Mouse (Mus musculus): ENCODE results near the gene Yipf3. TPM values are rescaled to one million over a fixed set of nuclear protein-coding genes. Genes with fewer than 3 reads are reported as not detected.

Gene Yipf3
- 78.4 and 89.3 TPM in 2 replicates for polyA plus RNA-seq (2015; fragmentation: Nextera tagmentation; extraction: Ambion mirVana)

GRCm38 (mm10) chr17:46247512-46248188, at the start of gene Yipf3, which contains the start of gene Polr1c:
Gene Yipf3 (plus strand): TSS chr17:46248080.
Gene Polr1c (minus strand): TSS chr17:46248054.
- H3K4me3 ChIP-seq (ENCODE audit: low read length) = peak within 1 kb of the TSS; percentile 85
- H3K9ac ChIP-seq (ENCODE audit: low read length) = peak within 1 kb of the TSS; percentile 90
- H3K27ac ChIP-seq (ENCODE audit: low read length) = peak within 1 kb of the TSS; percentile 72
- H3K4me2 ChIP-seq (ENCODE audit: low read depth, low read length) = peak within 1 kb of the TSS; percentile 94
- ATAC-seq (replicated peaks; ENCODE audit: extremely low read depth, insufficient read depth, low FRiP score) = peak; percentile 92
- WGBS = under 1% methylated on average over 53 of the region's 53 CpGs
- peaks cover 53% of the 10 kb centered on the region for H3K36me3 ChIP-seq (ENCODE audit: control insufficient read depth, insufficient read depth)
- peaks cover 21% of the 10 kb centered on the region for H3K4me1 ChIP-seq (ENCODE audit: control insufficient read depth, insufficient read depth, low read length)
- no peaks in the 10 kb centered on the region for H3K27me3 ChIP-seq (ENCODE audit: control insufficient read depth, insufficient read depth, low read length)
- no peaks in the 10 kb centered on the region for H3K9me3 ChIP-seq (replicated peaks; ENCODE audit: control insufficient read depth, low read length)

GRCm38 (mm10) chr17:46201151-46201550, 46.7 kb upstream of the Yipf3 start:
- Histone ChIP-seq H3K4me2 (ENCODE audit: low read depth, low read length) (peak overlapping the region; percentile 72), H3K4me3 (ENCODE audit: low read length) (peak overlapping the region; percentile 95), H3K27ac (ENCODE audit: low read length) (no peak overlapping the region), H3K9ac (ENCODE audit: low read length) (peak overlapping the region; percentile 88), H3K36me3 (ENCODE audit: control insufficient read depth, insufficient read depth) (peaks cover 34% of the 10 kb centered on the region), H3K9me3 (replicated peaks; ENCODE audit: control insufficient read depth, low read length) (no peaks in the 10 kb centered on the region), H3K4me1 (ENCODE audit: control insufficient read depth, insufficient read depth, low read length) (peaks cover 30% of the 10 kb centered on the region), H3K27me3 (ENCODE audit: control insufficient read depth, insufficient read depth, low read length) (no peaks in the 10 kb centered on the region)
- no peak for ATAC-seq (replicated peaks; ENCODE audit: extremely low read depth, insufficient read depth, low FRiP score)
- WGBS = 56% methylated on average over 6 of the region's 6 CpGs

GRCm38 (mm10) chr17:46202421-46203071, 45.3 kb upstream of the Yipf3 start, which contains the start of the genes Polh and Xpo5:
Gene Polh (minus strand): TSS chr17:46202645.
Gene Xpo5 (plus strand): TSS chr17:46202782.
- Histone ChIP-seq H3K4me3 (ENCODE audit: low read length) (peak within 1 kb of the TSS; percentile 95), H3K27me3 (ENCODE audit: control insufficient read depth, insufficient read depth, low read length) (no peaks in the 10 kb centered on the region), H3K4me2 (ENCODE audit: low read depth, low read length) (peak within 1 kb of the TSS; percentile 92), H3K9me3 (replicated peaks; ENCODE audit: control insufficient read depth, low read length) (no peaks in the 10 kb centered on the region), H3K4me1 (ENCODE audit: control insufficient read depth, insufficient read depth, low read length) (peaks cover 30% of the 10 kb centered on the region), H3K36me3 (ENCODE audit: control insufficient read depth, insufficient read depth) (peaks cover 36% of the 10 kb centered on the region), H3K9ac (ENCODE audit: low read length) (peak within 1 kb of the TSS; percentile 93), H3K27ac (ENCODE audit: low read length) (peak within 1 kb of the TSS; percentile 91)
- peak; percentile 94 for ATAC-seq (replicated peaks; ENCODE audit: extremely low read depth, insufficient read depth, low FRiP score)
- WGBS = under 1% methylated on average over 66 of the region's 66 CpGs

GRCm38 (mm10) chr17:46203078-46203477, 44.8 kb upstream of the Yipf3 start:
- Histone ChIP-seq H3K4me1 (ENCODE audit: control insufficient read depth, insufficient read depth, low read length) (peaks cover 30% of the 10 kb centered on the region), H3K36me3 (ENCODE audit: control insufficient read depth, insufficient read depth) (peaks cover 37% of the 10 kb centered on the region), H3K9ac (ENCODE audit: low read length) (peak overlapping the region; percentile 93), H3K27me3 (ENCODE audit: control insufficient read depth, insufficient read depth, low read length) (no peaks in the 10 kb centered on the region), H3K4me3 (ENCODE audit: low read length) (peak overlapping the region; percentile 95), H3K4me2 (ENCODE audit: low read depth, low read length) (peak overlapping the region; percentile 92), H3K27ac (ENCODE audit: low read length) (peak overlapping the region; percentile 64), H3K9me3 (replicated peaks; ENCODE audit: control insufficient read depth, low read length) (no peaks in the 10 kb centered on the region)
- WGBS = under 1% methylated on average over 20 of the region's 20 CpGs
- ATAC-seq (replicated peaks; ENCODE audit: extremely low read depth, insufficient read depth, low FRiP score) = peak; percentile 23; the same call in 1 of the 2 replicates

- Histone ChIP-seq H3K4me1 (ENCODE audit: control insufficient read depth, insufficient read depth, low read length) (peaks cover 17% of the 10 kb centered on the region), H3K27me3 (ENCODE audit: control insufficient read depth, insufficient read depth, low read length) (no peaks in the 10 kb centered on the region)
These were observed 41.2 kb upstream of the Yipf3 start for GRCm38 (mm10) chr17:46206676-46207075.

GRCm38 (mm10) chr17:46210550-46210949, 37.3 kb upstream of the Yipf3 start:
- no peaks in the 10 kb centered on the region for H3K4me1 ChIP-seq (ENCODE audit: control insufficient read depth, insufficient read depth, low read length)
- H3K4me2 ChIP-seq (ENCODE audit: low read depth, low read length) = no peak overlapping the region
- no peaks in the 10 kb centered on the region for H3K27me3 ChIP-seq (ENCODE audit: control insufficient read depth, insufficient read depth, low read length)
- no peak overlapping the region for H3K4me3 ChIP-seq (ENCODE audit: low read length)
- H3K27ac ChIP-seq (ENCODE audit: low read length) = no peak overlapping the region
- 82% methylated on average over 3 of the region's 3 CpGs for WGBS
- H3K9ac ChIP-seq (ENCODE audit: low read length) = no peak overlapping the region
- H3K9me3 ChIP-seq (replicated peaks; ENCODE audit: control insufficient read depth, low read length) = no peaks in the 10 kb centered on the region
- peaks cover 67% of the 10 kb centered on the region for H3K36me3 ChIP-seq (ENCODE audit: control insufficient read depth, insufficient read depth)
- no peak for ATAC-seq (replicated peaks; ENCODE audit: extremely low read depth, insufficient read depth, low FRiP score)

More at GRCm38 (mm10) chr17:46206676-46207075, 41.2 kb upstream of the Yipf3 start:
- no peaks in the 10 kb centered on the region for H3K9me3 ChIP-seq (replicated peaks; ENCODE audit: control insufficient read depth, low read length)
- no peak overlapping the region for H3K27ac ChIP-seq (ENCODE audit: low read length)
- no peak overlapping the region for H3K4me3 ChIP-seq (ENCODE audit: low read length)
- no peak overlapping the region for H3K9ac ChIP-seq (ENCODE audit: low read length)
- ATAC-seq (replicated peaks; ENCODE audit: extremely low read depth, insufficient read depth, low FRiP score) = no peak
- H3K4me2 ChIP-seq (ENCODE audit: low read depth, low read length) = no peak overlapping the region
- H3K36me3 ChIP-seq (ENCODE audit: control insufficient read depth, insufficient read depth) = peaks cover 53% of the 10 kb centered on the region

GRCm38 (mm10) chr17:46221601-46222000, 26.3 kb upstream of the Yipf3 start:
- WGBS = 82% methylated on average over 3 of the region's 3 CpGs
- Histone ChIP-seq H3K9me3 (replicated peaks; ENCODE audit: control insufficient read depth, low read length) (no peaks in the 10 kb centered on the region), H3K9ac (ENCODE audit: low read length) (no peak overlapping the region), H3K4me1 (ENCODE audit: control insufficient read depth, insufficient read depth, low read length) (no peaks in the 10 kb centered on the region), H3K36me3 (ENCODE audit: control insufficient read depth, insufficient read depth) (peaks cover 82% of the 10 kb centered on the region), H3K27ac (ENCODE audit: low read length) (no peak overlapping the region), H3K27me3 (ENCODE audit: control insufficient read depth, insufficient read depth, low read length) (no peaks in the 10 kb centered on the region), H3K4me3 (ENCODE audit: low read length) (no peak overlapping the region), H3K4me2 (ENCODE audit: low read depth, low read length) (no peak overlapping the region)
- no peak for ATAC-seq (replicated peaks; ENCODE audit: extremely low read depth, insufficient read depth, low FRiP score)

GRCm38 (mm10) chr17:46227576-46227975, 20.3 kb upstream of the Yipf3 start:
- Histone ChIP-seq H3K9me3 (replicated peaks; ENCODE audit: control insufficient read depth, low read length) (no peaks in the 10 kb centered on the region), H3K27me3 (ENCODE audit: control insufficient read depth, insufficient read depth, low read length) (no peaks in the 10 kb centered on the region), H3K4me2 (ENCODE audit: low read depth, low read length) (no peak overlapping the region), H3K4me1 (ENCODE audit: control insufficient read depth, insufficient read depth, low read length) (no peaks in the 10 kb centered on the region), H3K9ac (ENCODE audit: low read length) (no peak overlapping the region), H3K36me3 (ENCODE audit: control insufficient read depth, insufficient read depth) (peaks cover 81% of the 10 kb centered on the region), H3K4me3 (ENCODE audit: low read length) (no peak overlapping the region), H3K27ac (ENCODE audit: low read length) (no peak overlapping the region)
- WGBS = 87% methylated on average over 7 of the region's 7 CpGs
- ATAC-seq (replicated peaks; ENCODE audit: extremely low read depth, insufficient read depth, low FRiP score) = no peak

- 85% methylated on average over 1 of the region's 1 CpGs for WGBS
- Histone ChIP-seq H3K27ac (ENCODE audit: low read length) (no peak overlapping the region), H3K9me3 (replicated peaks; ENCODE audit: control insufficient read depth, low read length) (no peaks in the 10 kb centered on the region), H3K4me1 (ENCODE audit: control insufficient read depth, insufficient read depth, low read length) (peaks cover 3% of the 10 kb centered on the region; the same call in 1 of the 2 replicates), H3K9ac (ENCODE audit: low read length) (no peak overlapping the region), H3K36me3 (ENCODE audit: control insufficient read depth, insufficient read depth) (peaks cover 49% of the 10 kb centered on the region), H3K4me2 (ENCODE audit: low read depth, low read length) (no peak overlapping the region), H3K27me3 (ENCODE audit: control insufficient read depth, insufficient read depth, low read length) (0 out of 2 replicates have a peak, but pooled peaks cover 2% of the 10 kb centered on the region), H3K4me3 (ENCODE audit: low read length) (no peak overlapping the region)
- no peak for ATAC-seq (replicated peaks; ENCODE audit: extremely low read depth, insufficient read depth, low FRiP score)
These were observed 11.8 kb upstream of the Yipf3 start for GRCm38 (mm10) chr17:46236067-46236466.

Data from heart, embryonic 16.5 days (tissue).